Mouse (Mus musculus): ENCODE measurements around the gene Metap2. TPM values are rescaled to one million over a fixed set of nuclear protein-coding genes. Genes with fewer than 3 reads are reported as not detected.
A peak's percentile ranks its signal among the peaks of the same experiment; 100 is the strongest.

Gene Metap2
- total RNA-seq (2022), result 100 to 1,000 TPM; 123 to 209 (median 165) TPM

DNA sequence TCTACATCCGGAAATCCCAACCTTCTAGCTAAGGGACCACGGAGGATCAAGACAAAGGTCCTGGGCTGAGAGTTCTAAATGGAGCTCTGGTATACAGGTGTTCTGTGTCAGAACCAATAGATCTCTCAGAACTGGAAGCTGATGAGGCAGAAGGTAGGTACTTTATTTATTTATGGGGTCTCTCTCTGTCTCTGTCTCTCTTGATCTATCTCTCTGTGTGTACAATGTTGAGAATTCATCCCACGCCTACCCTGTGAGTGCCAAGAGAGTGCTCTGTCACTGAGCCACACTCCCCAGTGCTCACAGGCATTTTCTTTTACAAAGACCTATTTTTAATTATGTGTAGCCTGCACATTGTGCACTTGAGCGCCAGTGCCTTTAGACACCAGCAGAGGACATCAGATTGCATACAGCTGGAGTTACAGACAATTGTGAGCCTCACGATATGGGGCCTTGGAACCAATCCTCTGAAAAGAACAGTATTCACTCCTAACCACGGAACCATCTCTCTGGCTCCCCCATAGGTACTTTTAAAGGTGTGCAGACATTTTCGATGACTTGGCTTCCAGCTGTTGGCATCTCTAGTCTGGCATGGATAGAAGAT lies at the start of gene Metap2:
TSS of gene Metap2 (minus strand) at position 51 of the 604 bp plus-strand sequence.
- DNase-seq (ENCODE audit: low spot score in 2 of 2), result no peak

DNA sequence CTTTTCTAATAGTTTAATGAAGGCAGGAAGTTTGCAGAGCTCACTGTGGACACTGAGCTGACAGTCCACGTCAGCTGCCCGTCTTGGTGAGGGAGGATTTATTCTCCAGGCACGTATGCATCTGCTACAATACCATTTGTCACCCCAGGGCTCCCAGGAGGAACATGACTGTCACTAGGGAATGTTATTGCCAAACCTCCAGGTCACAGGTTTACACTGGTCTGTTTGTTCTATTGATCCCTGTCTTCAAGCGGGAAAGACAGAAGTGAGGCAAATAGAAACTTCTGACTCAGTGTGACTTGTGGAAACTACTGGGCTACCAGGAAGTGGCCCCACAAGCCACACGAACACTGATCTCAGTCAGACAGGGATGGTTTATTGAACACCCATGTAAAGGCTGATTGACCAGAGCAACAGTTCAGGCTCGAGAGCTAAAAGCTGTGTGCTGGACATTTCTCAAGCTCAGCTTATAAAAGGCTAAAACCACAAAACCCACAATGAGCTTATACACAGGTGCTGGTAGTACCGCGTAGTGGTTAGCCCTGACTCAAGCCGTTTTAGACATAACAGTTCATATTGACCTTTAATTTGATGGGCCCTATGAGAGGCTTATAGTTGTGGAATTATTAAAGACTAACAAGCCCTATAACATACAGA lies 49.1 kb upstream of the Metap2 start:
- no peak for DNase-seq (ENCODE audit: low spot score in 2 of 2)

- DNase-seq (ENCODE audit: low spot score in 2 of 2), result no peak
Observed at GRCm38 (mm10) chr10:93945364-93945763, 48.5 kb upstream of the Metap2 start.

GRCm38 (mm10) chr10:93944241-93944640 lies 47.3 kb upstream of the Metap2 start:
- peak; percentile 21 to 37 for DNase-seq (ENCODE audit: low spot score in 2 of 2)

GRCm38 (mm10) chr10:93940279-93940678 lies 43.4 kb upstream of the Metap2 start:
- DNase-seq (ENCODE audit: low spot score in 2 of 2), result no peak

GRCm38 (mm10) chr10:93939676-93940075 lies 42.8 kb upstream of the Metap2 start:
- DNase-seq (ENCODE audit: low spot score in 2 of 2), result no peak

GRCm38 (mm10) chr10:93938844-93939271 lies 42.0 kb upstream of the Metap2 start:
- no peak for DNase-seq (ENCODE audit: low spot score in 2 of 2)

DNA sequence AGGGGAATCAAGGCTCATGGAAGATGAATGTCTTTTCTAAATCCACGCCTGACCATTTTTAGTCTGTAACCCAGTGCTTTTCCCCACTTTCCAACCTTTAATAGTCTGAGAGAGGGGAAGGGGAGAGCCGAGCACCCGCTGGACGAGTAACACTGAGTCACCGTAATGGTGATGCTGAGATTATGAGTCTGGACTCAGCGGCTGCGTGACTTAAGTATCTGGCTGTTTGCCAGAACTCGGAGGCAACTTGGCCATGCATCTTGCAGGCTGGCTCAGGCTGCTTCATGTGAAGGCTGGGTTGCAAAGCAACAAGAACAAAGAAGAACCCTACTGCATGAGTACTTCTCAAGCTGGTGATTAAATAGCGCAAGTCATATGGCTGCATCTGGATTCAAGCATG lies 37.1 kb upstream of the Metap2 start:
- DNase-seq (ENCODE audit: low spot score in 2 of 2), result peak in 1 of 2 experiments; percentile 21

- DNase-seq (ENCODE audit: low spot score in 2 of 2), result peak; percentile 37 to 59
Observed at GRCm38 (mm10) chr10:93932861-93933260, 36.0 kb upstream of the Metap2 start.

DNA sequence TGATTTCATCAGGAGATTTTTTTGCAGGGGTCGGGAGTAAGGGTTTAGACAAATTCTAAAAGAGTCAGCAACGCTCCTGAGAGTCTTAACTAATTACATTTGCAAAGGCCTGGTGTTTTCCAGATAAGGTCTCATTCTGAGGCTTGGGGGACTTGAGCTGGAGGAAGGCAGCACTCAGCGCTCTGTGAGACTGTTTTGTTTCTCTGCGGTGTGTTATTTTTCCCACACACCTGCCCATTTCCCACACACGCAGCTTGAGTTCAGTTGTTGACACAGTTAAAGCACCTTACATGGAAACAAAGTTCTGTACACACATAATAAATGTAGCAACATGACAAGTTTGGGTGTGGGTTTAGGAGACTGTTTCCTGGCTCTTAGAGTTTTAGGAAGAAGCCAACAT lies 35.1 kb upstream of the Metap2 start:
- DNase-seq (ENCODE audit: low spot score in 2 of 2), result no peak

GRCm38 (mm10) chr10:93931431-93931830 lies 34.5 kb upstream of the Metap2 start:
- peak in 1 of 2 experiments; percentile 27 for DNase-seq (ENCODE audit: low spot score in 2 of 2)

- no peak for DNase-seq (ENCODE audit: low spot score in 2 of 2)
Observed at GRCm38 (mm10) chr10:93930236-93930824, 33.4 kb upstream of the Metap2 start.

DNA sequence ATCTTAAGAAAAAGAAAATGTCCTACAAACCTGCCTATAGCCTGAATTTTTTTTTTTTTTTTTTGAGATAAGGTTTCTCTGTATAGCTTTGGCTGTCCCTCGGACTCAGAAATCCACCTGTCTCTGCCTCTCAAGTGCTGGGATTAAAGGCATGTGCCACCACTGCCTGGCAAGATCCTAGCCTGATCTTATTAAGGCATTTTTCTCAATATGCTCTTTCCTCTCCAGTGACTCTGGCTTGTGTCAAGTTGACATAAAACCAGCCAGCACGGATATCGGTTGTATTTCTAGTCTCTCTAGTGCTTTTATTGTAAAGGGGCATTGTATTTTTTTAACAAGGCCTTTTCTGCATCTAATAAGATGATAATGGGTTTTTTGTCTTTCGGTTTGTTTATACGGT lies 27.8 kb upstream of the Metap2 start:
- no peak for DNase-seq (ENCODE audit: low spot score in 2 of 2)

- no peak for DNase-seq (ENCODE audit: low spot score in 2 of 2)
Observed at GRCm38 (mm10) chr10:93921160-93921559, 24.3 kb upstream of the Metap2 start.

- DNase-seq (ENCODE audit: low spot score in 2 of 2), result peak in 1 of 2 experiments; percentile 17
Observed at GRCm38 (mm10) chr10:93919227-93919626, 22.3 kb upstream of the Metap2 start.

- DNase-seq (ENCODE audit: low spot score in 2 of 2), result peak; percentile 57 to 76
Observed at GRCm38 (mm10) chr10:93918701-93919100, 21.8 kb upstream of the Metap2 start.

GRCm38 (mm10) chr10:93918087-93918486 lies 21.2 kb upstream of the Metap2 start:
- no peak for DNase-seq (ENCODE audit: low spot score in 2 of 2)

DNA sequence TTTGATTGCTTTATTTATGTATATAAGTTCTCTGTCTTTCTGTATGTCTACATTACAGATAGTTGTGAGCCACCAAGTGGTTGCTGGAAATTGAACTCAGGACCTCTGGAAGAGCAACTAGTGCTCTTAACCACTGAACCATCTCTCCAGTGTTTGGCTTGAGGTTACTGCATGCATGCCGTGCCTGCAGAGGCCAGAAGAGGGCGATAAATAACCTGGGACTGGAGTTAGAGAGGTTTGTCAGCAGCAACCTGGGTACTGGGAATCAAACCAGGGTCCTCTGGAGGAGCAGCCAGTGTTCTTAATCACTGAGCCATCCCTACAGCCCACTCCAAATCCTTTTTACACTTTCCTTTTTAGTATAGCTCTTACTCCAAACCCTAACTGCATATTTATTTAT lies 19.9 kb upstream of the Metap2 start:
- DNase-seq (ENCODE audit: low spot score in 2 of 2), result no peak

DNA sequence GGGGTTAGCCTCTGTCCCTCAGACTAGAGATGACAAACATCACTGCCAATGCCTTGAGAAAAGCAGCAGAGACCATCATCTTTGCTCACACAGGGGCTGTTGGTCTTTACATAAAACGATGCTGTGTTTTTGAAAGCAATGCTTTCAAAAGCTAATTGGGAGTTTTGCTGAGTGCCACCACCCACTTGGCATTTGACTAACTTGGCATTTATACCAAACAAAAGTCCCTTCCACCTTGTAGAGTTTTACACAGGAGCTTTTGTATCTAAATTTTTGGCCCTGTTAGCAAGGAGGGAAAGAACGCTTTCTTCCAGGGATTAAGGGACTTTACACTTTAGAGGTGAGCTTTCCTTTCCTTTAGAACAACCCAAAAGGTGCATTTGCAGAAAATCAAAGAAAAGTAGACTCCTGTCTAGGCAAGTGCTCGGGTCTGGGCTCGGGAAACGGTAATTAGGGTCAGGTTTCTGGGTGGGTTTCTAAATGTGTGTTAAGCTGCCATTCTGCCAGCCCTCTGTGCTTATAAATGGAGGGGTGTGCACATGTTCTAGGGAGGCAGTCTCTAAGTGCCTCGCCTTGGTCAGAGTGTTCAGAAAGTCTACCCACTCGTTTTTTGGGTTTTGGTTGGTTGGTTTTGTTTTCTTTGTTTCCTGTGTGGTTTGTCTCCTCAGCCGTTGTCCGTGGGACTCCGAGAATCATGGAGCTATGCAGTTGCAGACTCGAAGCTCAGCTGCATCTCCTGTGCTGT lies 18.8 kb upstream of the Metap2 start:
- no peak for DNase-seq (ENCODE audit: low spot score in 2 of 2)

DNA sequence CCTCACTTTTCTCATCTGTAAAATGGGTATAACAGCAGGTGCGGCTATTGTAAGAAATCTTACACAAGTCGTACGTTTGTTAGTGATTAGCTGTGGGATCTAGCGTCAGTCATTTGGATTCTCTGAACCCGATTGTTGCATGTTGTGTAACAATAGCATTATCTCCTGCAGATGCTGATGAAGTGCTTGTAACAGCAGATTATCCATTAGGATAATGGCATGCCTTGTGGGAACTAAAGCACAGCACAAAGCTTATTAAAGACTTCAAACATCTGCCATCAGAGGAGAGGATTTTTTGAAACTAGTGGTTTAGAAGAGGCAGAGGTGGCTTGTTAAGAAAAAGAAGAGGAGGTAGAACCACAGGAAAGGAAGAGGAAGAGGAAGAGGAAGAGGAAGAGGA lies 16.6 kb upstream of the Metap2 start:
- DNase-seq (ENCODE audit: low spot score in 2 of 2), result no peak

- no peak for DNase-seq (ENCODE audit: low spot score in 2 of 2)
Observed at GRCm38 (mm10) chr10:93912917-93913316, 16.0 kb upstream of the Metap2 start.

Measured in gastrocnemius, adult 8-10 months (tissue).